Mouse (Mus musculus): Measurements from ENCODE around the gene Surf4. TPM values are rescaled to one million over a fixed set of nuclear protein-coding genes. Genes with fewer than 3 reads are reported as not detected.

Gene Surf4
- polyA plus RNA-seq (2015; fragmentation: Nextera tagmentation; extraction: Ambion mirVana): 224 and 227 TPM in 2 replicates

- WGBS: 1% methylated on average over 51 of the region's 70 CpGs
- ATAC-seq (replicated peaks; ENCODE audit: low FRiP score): peak; percentile 97
- Histone ChIP-seq H3K27me3 (no peaks in the 10 kb centered on the region), H3K9ac (peak within 1 kb of the TSS; percentile 100), H3K4me2 (peak within 1 kb of the TSS; percentile 71), H3K4me3 (replicated peaks) (peak within 1 kb of the TSS; percentile 98), H3K4me1 (peaks cover 35% of the 10 kb centered on the region), H3K36me3 (peaks cover 32% of the 10 kb centered on the region), H3K9me3 (replicated peaks) (no peaks in the 10 kb centered on the region), H3K27ac (peak within 1 kb of the TSS; percentile 94)
Observed at GRCm38 (mm10) chr2:26933304-26934055, at the start of gene Surf4, which contains the start of gene Stkld1. Surf4 (minus strand) TSS chr2:26933928. Stkld1 (plus strand) TSS chr2:26934047.

DNA sequence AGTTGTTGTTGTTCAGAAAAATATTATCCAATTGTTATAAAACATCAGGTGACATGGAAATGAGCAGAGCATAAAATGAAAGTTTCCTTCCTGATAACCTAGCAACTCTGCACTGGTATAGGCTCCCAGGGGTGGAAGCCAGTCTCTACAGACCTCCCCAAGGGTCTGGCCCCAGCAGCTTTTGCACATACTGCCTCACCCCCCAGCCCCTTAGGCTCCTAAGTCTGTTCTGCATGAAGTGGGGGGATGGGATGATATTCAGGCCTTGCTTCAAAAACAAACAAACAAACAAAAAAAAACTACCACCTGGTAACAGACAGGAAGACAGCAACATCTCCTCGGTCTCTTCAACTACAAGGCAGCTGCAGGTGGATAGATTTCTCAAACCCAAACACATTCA, 46.6 kb upstream of the Surf4 start:
- H3K4me1 ChIP-seq: no peaks in the 10 kb centered on the region
- H3K27me3 ChIP-seq: no peaks in the 10 kb centered on the region
- ATAC-seq (replicated peaks; ENCODE audit: low FRiP score): no peak
- H3K27ac ChIP-seq: no peak overlapping the region
- H3K9me3 ChIP-seq (replicated peaks): no peaks in the 10 kb centered on the region
- WGBS: 85% methylated on average over 1 of the region's 1 CpGs
- no peaks in the 10 kb centered on the region for H3K36me3 ChIP-seq
- H3K9ac ChIP-seq: no peak overlapping the region
- no peak overlapping the region for H3K4me3 ChIP-seq (replicated peaks)
- no peak overlapping the region for H3K4me2 ChIP-seq

GRCm38 (mm10) chr2:26973960-26974359, 40.2 kb upstream of the Surf4 start:
- H3K27me3 ChIP-seq: no peaks in the 10 kb centered on the region
- H3K27ac ChIP-seq: no peak overlapping the region
- H3K4me3 ChIP-seq (replicated peaks): no peak overlapping the region
- no peak for ATAC-seq (replicated peaks; ENCODE audit: low FRiP score)
- no peaks in the 10 kb centered on the region for H3K4me1 ChIP-seq
- WGBS: 45% methylated on average over 4 of the region's 4 CpGs
- no peaks in the 10 kb centered on the region for H3K9me3 ChIP-seq (replicated peaks)
- H3K9ac ChIP-seq: no peak overlapping the region
- no peak overlapping the region for H3K4me2 ChIP-seq
- no peaks in the 10 kb centered on the region for H3K36me3 ChIP-seq

DNA sequence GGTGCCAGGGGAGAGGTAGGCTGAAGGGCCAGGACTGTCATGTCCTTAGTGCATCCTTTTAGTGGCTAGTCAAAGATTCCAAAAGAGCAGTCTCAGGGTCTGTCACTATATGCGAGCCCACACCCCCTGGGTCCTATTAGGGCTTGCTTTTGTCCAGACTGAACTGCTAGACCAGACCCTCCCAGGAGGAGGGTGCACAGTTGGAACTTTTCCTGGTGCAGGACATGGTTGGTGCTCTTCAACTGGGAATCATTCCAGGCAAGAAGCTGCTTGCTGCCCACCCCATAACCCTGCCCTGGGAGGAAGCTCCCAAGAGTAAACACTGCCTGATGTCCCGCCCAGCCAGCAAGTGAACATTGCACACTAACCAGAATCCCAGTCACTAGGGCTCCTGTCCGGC, 39.4 kb upstream of the Surf4 start, which contains the start of gene Adamts13:
Gene Adamts13 (plus strand): TSS at position 301 of the 400 bp plus-strand sequence.
- Histone ChIP-seq H3K4me1 (no peaks in the 10 kb centered on the region), H3K27me3 (no peaks in the 10 kb centered on the region), H3K4me3 (replicated peaks) (no peak within 1 kb of the TSS), H3K4me2 (0 out of 2 replicates have a peak within 1 kb of the TSS, but pooled peaks have one; percentile 19), H3K36me3 (no peaks in the 10 kb centered on the region), H3K9me3 (replicated peaks) (no peaks in the 10 kb centered on the region), H3K9ac (no peak within 1 kb of the TSS), H3K27ac (no peak within 1 kb of the TSS)
- ATAC-seq (replicated peaks; ENCODE audit: low FRiP score): no peak
- WGBS: 81% methylated on average over 3 of the region's 3 CpGs

- Histone ChIP-seq H3K4me1 (peaks cover 17% of the 10 kb centered on the region), H3K36me3 (peaks cover 5% of the 10 kb centered on the region), H3K4me2 (no peak overlapping the region), H3K4me3 (replicated peaks) (no peak overlapping the region), H3K27ac (no peak overlapping the region), H3K27me3 (no peaks in the 10 kb centered on the region), H3K9ac (no peak overlapping the region), H3K9me3 (replicated peaks) (no peaks in the 10 kb centered on the region)
- no peak for ATAC-seq (replicated peaks; ENCODE audit: low FRiP score)
- 76% methylated on average over 2 of the region's 2 CpGs for WGBS
Observed at GRCm38 (mm10) chr2:26967262-26967661, 33.5 kb upstream of the Surf4 start.

- 17% methylated on average over 14 of the region's 14 CpGs for WGBS
- no peaks in the 10 kb centered on the region for H3K9me3 ChIP-seq (replicated peaks)
- peak; percentile 12; the same call in 1 of the 2 replicates for ATAC-seq (replicated peaks; ENCODE audit: low FRiP score)
- H3K36me3 ChIP-seq: peaks cover 29% of the 10 kb centered on the region
- H3K4me2 ChIP-seq: peak overlapping the region; percentile 83
- H3K4me3 ChIP-seq (replicated peaks): peak overlapping the region; percentile 93
- peak overlapping the region; percentile 100 for H3K27ac ChIP-seq
- H3K27me3 ChIP-seq: no peaks in the 10 kb centered on the region
- peaks cover 34% of the 10 kb centered on the region for H3K4me1 ChIP-seq
- H3K9ac ChIP-seq: peak overlapping the region; percentile 92
Observed at GRCm38 (mm10) chr2:26964724-26965370, 31.1 kb upstream of the Surf4 start.

GRCm38 (mm10) chr2:26963923-26964723, 30.4 kb upstream of the Surf4 start, which contains the start of gene Rexo4:
Rexo4 (minus strand) TSS chr2:26964386.
- H3K36me3 ChIP-seq: peaks cover 33% of the 10 kb centered on the region
- WGBS: under 1% methylated on average over 50 of the region's 50 CpGs
- peak; percentile 94 for ATAC-seq (replicated peaks; ENCODE audit: low FRiP score)
- H3K4me2 ChIP-seq: peak within 1 kb of the TSS; percentile 83
- H3K27ac ChIP-seq: peak within 1 kb of the TSS; percentile 100
- H3K27me3 ChIP-seq: no peaks in the 10 kb centered on the region
- peak within 1 kb of the TSS; percentile 93 for H3K4me3 ChIP-seq (replicated peaks)
- no peaks in the 10 kb centered on the region for H3K9me3 ChIP-seq (replicated peaks)
- peaks cover 34% of the 10 kb centered on the region for H3K4me1 ChIP-seq
- H3K9ac ChIP-seq: peak within 1 kb of the TSS; percentile 92

GRCm38 (mm10) chr2:26960756-26961155, 27.0 kb upstream of the Surf4 start:
- no peak for ATAC-seq (replicated peaks; ENCODE audit: low FRiP score)
- no peak overlapping the region for H3K4me2 ChIP-seq
- H3K9me3 ChIP-seq (replicated peaks): no peaks in the 10 kb centered on the region
- H3K27ac ChIP-seq: no peak overlapping the region
- no peak overlapping the region for H3K4me3 ChIP-seq (replicated peaks)
- 58% methylated on average over 4 of the region's 4 CpGs for WGBS
- no peaks in the 10 kb centered on the region for H3K27me3 ChIP-seq
- peaks cover 66% of the 10 kb centered on the region for H3K36me3 ChIP-seq
- peaks cover 34% of the 10 kb centered on the region for H3K4me1 ChIP-seq
- no peak overlapping the region for H3K9ac ChIP-seq

DNA sequence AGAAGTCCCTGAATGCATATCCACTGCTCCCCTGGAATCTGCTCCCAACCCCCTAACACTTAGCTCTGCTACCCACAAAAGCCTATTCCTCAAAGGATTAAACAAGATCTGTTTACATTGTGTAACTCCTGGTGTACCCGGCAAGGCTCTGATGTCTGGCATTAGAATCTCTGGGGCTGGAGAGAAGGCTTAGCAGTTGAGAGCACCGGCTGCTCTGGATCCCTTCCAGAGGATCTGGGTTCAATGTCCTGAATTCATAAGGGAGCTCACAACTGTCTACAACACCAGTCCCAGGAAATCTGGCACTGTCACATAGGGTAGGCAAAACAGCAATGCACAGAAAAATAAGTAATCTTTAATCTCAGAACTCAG, 23.7 kb upstream of the Surf4 start:
- Histone ChIP-seq H3K4me3 (replicated peaks) (no peak overlapping the region), H3K36me3 (peaks cover 94% of the 10 kb centered on the region), H3K9ac (no peak overlapping the region), H3K27me3 (no peaks in the 10 kb centered on the region), H3K4me1 (peaks cover 19% of the 10 kb centered on the region; the same call in 1 of the 2 replicates), H3K4me2 (no peak overlapping the region), H3K27ac (no peak overlapping the region), H3K9me3 (replicated peaks) (no peaks in the 10 kb centered on the region)
- 94% methylated on average over 2 of the region's 2 CpGs for WGBS
- ATAC-seq (replicated peaks; ENCODE audit: low FRiP score): no peak

GRCm38 (mm10) chr2:26956811-26957487, 23.2 kb upstream of the Surf4 start:
- Histone ChIP-seq H3K4me2 (no peak overlapping the region), H3K4me3 (replicated peaks) (no peak overlapping the region), H3K27ac (no peak overlapping the region), H3K9me3 (replicated peaks) (no peaks in the 10 kb centered on the region), H3K9ac (no peak overlapping the region), H3K4me1 (peaks cover 14% of the 10 kb centered on the region; the same call in 1 of the 2 replicates), H3K27me3 (no peaks in the 10 kb centered on the region), H3K36me3 (peaks cover 95% of the 10 kb centered on the region)
- no peak for ATAC-seq (replicated peaks; ENCODE audit: low FRiP score)
- WGBS: 93% methylated on average over 12 of the region's 12 CpGs

DNA sequence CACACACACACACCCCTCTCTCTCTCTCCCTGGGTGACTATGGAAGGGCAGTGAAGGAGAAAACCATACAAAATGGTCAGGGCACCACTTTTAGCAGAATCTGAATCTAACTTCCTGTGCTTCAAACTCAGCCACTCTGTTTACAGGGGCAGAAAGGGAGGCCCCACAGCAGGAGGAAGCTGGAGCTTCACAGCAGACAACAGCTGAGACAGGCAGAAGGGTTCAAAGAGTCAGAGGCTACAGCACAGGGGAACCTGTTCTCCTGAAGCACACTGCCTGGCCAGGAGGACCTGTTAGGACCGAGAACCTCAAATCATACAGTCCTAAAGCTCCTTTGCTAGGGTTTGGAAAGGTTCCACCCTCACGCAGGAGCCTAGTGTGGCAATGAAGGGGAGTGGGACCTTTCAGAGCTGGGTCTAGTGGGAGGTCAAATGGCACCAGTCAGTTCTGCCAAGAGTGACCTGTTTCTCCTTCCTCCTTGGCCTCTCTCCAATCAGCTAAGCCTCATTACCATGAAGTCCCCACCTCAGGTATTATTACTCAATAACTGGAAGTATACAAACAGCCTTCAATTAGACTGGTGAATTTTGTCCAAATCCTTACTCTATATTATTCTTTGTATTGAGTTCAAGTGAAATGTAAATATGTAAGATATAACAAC, 21.1 kb upstream of the Surf4 start:
- 93% methylated on average over 2 of the region's 2 CpGs for WGBS
- no peak overlapping the region for H3K4me2 ChIP-seq
- no peaks in the 10 kb centered on the region for H3K27me3 ChIP-seq
- no peak for ATAC-seq (replicated peaks; ENCODE audit: low FRiP score)
- no peak overlapping the region for H3K27ac ChIP-seq
- no peak overlapping the region for H3K4me3 ChIP-seq (replicated peaks)
- no peak overlapping the region for H3K9ac ChIP-seq
- no peaks in the 10 kb centered on the region for H3K4me1 ChIP-seq
- H3K9me3 ChIP-seq (replicated peaks): no peaks in the 10 kb centered on the region
- peaks cover 94% of the 10 kb centered on the region for H3K36me3 ChIP-seq
